Mouse (Mus musculus) cerebellum, adult 18-20 months (tissue): Measurements from ENCODE around the gene Sclt1.
A peak's percentile ranks its signal among the peaks of the same experiment; 100 is the strongest.
"Not testable (repeated sequence)": the region's sequence is repeated elsewhere in the genome, so short reads cannot be mapped to it uniquely, and the experiment has no call there.

Experiments
- DNase-seq, 2 experiments: peaks; one replicate each; pipeline ENCODE4 v3.0.0; 2021

The Sclt1 gene

DNA sequence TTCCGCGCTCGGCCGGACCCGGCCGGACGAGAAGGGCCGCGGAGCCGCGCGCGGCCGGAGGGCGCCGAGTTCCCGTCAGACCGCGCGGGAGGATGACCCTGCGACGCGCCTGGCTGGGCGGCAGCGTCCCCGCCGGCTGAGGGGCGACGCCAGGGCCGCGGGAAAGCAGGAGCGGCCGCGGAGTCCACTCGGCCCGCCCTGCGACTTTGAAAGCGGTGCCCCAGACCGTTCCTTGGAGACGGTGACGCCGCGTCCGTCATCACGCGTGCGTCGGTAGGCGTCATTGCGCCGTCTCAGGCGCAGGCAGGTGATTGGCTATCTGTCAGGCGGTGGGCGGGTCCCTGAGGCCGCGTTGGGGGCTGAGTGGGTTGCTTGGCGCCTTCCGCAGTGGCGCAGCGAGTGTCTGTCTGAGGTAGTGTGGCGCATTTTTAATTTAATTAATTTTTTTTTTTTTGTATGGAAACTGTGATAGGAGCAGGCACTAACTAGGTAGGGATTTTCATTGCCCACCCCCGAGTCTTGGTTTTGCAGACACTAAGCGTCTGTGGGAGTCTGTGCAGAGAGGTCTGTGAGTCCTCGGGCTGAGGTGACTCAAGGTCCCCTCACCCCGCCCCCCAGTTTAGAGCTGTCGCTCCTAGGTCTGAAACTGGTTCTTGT, at the start of gene Sclt1, which contains the start of gene D3Ertd751e:
TSS of gene Sclt1 (minus strand) at position 237 of the 657 bp plus-strand sequence.
TSS of gene D3Ertd751e (plus strand) at position 334 of the 657 bp plus-strand sequence.
- DNase-seq = peak; percentile 98

DNA sequence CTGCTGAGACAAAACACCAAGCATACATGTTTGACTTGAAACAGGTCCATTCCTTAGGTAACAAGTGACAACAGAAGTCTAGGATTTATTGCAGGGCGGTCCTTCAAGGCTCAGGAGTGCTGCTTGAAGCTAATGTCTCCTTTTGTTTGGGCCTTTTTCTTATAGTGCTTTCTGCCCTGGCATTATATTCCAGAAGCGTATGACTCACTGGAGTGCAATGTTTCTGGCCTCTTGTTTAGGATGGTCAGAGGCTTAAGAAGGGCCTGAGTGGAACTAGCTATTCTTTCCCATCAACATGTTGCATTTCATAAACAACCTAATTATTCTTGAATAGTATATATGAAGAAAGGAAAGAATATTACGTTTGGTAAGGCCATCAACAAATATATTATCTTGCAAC, 19.8 kb upstream of the Sclt1 start:
- DNase-seq = no peak

DNA sequence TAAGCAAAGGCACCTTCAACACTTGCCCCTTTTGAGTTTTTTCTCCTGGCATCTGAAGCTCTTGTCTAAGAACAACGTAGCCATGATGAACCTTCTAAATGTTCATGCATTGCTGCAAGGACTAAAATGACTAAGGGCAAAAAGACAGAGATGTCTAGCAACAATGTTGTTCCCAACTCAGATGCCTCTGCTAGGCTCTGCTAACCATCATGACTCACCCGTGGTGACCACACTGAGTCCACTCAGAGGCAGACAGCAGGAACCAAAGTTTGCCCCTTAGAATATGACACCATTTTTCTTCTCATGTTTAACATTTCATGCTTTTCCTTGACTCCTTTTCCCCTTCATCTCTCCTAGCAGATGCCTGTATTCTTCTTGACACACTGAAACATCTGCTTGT, 12.2 kb upstream of the Sclt1 start:
- DNase-seq = no peak

DNA sequence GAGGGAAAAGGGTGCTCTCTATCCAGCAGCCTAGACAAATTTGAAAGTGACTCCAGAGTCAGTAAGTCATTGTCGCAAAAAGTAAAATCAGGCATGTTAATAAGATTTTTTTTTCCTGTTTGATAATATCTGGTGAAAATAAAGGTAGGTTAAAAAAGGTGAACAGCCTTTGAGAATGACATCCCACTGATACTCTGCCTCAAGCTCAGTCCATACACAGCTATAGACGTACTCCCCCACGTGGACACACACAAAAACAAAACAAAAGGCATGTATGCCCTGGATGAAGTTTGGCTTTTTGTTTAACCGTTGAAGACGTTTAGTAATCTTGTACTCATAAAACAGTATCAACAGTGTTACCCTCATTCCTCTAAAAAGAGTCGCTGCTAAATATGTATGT, 1.1 kb upstream of the Sclt1 start:
- peak; percentile 42 to 51 for DNase-seq

DNA sequence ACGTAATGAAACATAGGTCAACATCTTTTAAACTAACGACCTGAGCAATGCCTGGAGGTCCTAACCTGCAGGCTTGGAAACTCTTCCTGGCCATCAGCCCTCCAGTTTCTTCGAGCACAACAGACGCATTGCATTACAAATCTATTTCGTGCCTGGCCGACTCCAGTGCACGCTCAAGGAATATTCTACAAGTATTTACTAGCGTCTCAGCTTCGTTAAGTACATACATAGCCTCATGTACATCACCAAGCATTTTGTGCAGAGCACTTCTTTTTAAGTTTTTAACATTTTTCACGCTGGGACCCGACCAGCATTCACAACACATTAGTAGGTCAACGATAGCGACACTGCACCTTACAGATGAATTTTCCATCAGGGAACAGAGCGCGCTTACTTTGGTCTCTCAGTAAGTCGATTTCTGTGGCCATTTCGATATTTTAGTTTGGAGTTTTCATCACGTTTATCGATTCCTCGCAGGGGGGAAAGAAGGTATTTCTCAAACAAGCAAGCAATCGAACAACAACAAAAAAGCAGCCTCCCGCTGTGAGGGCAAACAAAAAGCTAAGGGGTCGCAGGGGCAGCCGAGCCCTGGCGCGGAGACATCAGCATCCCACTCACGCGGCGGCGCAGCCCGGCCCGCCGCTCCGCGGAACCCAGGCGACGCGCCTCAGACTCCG, 575 bp downstream of the Sclt1 start:
- peak; percentile 17 to 40 for DNase-seq

DNA sequence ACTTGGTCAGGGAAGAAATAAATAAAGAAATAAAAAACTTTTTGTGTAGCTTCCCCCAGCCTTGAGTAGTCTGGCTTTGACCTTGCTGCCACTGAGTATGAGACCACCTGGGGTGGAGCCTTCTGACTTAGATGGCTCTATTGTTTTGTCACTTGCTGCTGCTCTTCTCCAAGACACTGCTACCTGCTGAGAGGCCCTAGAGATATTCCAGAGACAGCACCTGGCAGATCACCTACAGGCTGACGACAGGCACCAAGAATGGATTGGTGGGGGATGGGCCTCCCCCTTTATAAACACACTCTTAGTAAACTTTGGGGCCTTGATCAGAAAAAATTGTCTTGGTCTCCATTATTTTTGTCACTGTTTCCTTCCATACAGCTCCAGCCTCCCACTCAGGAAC, 46.6 kb downstream of the Sclt1 start:
- no peak for DNase-seq

DNA sequence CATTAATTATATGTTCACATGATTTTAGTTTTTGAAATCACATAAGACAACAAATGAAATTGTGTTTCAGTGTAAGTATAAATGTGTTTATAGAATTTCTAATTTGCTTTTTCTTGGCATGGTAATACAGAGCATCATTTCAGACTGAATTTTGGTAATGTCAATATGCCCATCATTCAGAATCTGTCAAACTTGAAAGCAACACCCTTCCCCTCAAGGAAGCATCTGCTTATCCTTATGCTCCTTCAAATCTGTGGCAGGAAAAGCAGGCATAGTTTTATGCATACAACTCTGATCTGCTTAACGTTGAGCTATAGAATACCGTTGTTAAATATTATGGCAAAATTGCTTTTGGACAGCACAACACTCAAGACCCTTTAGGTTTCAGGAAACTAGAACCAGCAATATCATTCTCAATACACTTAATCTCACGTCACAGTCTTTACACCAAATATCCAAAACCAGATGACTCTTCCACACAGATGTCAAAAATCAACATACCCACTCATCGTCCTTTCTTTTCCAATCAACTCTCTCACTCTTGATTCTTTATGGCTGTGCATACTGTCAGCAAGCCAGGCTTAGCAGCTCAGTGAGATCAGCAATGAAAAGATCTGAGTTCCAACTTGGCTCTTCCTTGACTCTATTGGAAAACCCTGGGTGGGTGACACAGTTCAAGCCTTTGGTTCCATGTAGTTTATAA, 49.7 kb downstream of the Sclt1 start:
- no peak for DNase-seq

DNA sequence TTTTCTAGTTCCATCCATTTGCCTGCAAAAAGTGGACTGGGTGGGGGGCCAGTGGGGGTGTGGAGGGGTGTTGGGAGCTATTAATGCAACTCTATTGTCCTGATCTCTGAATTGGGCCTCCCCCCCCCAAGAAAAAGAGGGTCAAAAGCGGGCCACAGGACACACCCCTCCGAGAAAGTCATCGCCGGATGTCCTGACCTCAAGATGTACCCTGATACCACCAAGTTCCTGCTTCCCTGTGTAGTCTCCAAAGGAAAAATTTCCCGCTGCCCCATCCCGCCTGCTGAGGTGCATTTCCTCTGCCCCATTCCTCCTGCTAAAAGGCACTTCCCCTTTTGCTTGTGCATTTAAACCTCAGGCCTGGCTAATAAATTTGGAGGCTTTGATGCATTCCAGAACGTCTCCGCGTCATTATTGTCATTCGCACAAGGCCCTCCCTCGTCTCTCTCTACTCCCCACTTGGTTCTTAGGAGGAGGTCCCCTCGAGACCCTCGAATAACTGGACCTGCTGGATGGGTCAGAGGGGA, 52.1 kb downstream of the Sclt1 start:
- DNase-seq = not testable (repeated sequence)

DNA sequence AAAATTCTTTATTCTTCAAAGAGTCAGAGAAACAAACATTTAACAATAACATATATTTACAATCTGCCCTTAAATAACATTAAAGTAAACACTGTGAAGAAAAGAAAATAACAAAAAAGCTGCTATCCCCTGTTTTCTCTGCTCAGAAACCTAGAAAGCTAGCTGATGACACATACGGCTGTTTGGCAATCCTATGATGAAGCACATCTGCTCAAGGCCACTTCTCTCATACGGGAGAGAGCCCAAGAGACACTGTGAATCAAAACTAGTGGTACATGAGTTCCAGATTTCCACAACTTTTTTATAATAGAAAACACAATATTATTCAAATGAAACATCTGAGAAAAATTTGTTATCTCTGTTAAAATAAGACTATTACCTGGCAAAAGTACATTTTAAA, 55.9 kb downstream of the Sclt1 start:
- DNase-seq = no peak

DNA sequence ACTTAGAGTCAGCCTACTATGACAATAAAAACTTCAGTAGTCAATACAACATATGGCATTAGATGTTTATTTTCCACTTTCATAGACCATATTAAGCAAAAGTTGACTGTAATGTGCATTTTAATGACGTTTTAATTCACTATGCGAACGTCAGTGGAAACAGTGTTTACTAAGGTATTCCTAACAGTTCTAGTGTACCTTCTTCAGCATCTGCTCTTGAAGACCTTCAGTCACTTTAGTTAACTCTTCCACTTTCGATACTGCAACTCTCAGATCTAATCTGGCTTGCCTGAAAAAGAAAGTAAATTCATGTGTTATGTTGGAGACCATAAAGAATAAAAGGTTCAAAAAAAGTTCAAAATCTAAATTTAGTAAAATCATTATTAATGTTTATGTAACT, 60.2 kb downstream of the Sclt1 start:
- DNase-seq = no peak

DNA sequence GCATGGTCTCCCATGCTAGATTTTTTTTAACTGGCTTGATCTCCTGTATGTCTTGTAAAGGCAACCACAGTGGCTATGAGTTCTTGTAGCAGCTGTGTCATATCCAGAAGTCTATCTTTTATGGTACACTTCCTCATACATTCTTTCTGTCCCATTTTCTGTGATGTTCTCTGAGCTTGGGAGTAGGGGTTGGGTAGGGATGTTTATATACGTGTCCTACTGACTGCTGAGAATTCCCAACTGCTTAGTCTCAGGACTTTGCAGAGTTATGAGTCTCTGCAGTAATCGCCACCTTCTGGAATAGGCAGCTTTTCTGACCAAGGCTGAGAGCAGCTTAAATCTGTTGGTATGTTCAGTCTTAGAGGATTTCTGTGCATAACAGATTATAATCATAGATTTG, 65.7 kb downstream of the Sclt1 start:
- no peak for DNase-seq

DNA sequence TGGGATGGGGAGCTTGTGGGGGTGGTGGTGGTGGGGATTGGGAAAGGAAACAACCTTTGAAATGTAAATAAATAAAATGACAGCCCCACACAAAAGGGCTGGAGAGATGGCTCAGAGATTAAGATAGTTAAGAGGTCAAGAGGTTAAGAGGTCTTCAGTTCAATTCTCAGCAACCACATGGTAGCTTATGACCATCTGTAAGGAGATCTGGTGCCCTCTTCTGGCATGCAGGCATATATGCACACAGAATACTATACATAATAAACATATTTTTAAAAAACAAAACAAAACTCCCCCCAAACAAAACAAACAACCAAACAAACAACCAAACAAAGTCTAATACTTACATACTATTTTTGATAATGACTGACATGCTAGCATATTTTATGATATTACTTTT, 67.5 kb downstream of the Sclt1 start:
- DNase-seq = no peak

DNA sequence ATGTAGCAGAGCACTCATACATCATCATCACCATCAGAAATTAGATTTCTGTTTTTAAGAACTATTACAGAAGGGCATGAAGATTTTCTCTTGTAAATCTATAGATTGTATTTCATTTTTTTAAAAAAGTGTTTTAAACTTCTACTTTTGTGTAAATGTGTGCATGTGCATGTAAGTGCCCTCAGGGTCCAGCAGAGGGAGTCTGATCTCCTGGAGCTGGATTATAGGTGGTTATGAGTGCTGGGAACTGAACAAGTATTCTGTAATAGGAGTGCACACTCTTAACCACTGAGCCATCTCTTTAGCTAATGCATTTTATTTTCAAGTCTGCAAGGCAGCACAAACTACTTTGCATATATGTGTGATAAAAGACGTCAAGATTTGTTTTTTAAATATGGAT, 86.7 kb downstream of the Sclt1 start:
- no peak for DNase-seq

DNA sequence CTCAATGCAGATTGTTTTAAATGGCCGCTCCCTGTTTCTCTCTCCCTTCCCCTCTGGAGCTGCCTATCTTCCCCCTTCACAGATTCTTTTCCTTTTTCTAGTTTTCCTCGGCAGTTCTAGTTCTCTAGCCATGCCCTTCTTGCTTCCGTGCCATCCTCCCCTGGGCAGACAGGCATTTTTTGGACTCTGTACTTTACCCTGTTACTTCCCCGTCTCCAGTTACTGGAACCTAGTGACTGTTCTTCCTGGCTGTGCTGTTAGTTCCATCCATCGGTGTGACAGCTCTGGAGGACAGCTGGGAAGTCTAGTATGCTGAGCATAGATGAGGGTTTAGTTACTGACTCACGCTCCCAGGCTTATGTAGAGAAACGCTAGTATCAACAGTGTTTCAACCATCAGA, 121.3 kb downstream of the Sclt1 start:
- DNase-seq = no peak

DNA sequence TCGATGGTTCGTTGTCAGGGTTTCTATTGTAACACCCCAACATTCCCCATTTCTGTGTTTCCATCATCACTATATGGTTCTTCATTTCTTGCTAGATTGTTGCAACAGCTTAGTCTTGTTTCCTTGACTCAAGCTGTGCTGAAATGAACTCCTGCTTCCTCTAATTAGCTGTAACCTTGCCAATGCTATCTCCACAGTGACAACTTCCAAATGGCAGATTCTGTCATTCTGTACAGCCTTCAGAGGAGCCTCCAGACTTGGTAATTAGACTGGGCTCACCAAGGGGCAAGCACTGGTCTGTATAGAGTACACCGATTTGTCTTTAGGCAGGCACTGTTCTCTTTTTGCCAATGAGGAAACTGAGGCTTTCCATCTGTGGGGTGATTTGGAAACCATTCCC, 123.8 kb downstream of the Sclt1 start:
- peak in 1 of 2 experiments; percentile 35 for DNase-seq

DNA sequence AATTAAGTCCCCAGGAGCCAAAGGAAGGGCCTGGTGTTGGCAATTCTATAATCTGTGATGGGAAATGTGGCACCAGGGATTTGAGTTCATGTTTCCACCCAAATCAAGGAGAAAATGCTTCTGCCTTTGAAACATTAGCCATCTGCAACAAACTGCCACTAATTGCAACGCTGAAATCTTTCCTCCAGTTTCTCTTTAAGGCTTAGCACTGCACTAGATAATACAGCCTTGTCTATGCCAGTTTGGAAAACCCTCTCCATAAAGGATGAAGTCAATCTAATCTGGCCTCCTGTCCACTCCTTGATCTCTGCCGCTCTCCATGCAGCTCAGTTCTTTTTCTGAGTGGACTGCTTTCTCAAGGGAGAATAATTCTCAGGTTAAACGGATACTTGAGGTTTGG, 124.3 kb downstream of the Sclt1 start:
- DNase-seq = no peak

DNA sequence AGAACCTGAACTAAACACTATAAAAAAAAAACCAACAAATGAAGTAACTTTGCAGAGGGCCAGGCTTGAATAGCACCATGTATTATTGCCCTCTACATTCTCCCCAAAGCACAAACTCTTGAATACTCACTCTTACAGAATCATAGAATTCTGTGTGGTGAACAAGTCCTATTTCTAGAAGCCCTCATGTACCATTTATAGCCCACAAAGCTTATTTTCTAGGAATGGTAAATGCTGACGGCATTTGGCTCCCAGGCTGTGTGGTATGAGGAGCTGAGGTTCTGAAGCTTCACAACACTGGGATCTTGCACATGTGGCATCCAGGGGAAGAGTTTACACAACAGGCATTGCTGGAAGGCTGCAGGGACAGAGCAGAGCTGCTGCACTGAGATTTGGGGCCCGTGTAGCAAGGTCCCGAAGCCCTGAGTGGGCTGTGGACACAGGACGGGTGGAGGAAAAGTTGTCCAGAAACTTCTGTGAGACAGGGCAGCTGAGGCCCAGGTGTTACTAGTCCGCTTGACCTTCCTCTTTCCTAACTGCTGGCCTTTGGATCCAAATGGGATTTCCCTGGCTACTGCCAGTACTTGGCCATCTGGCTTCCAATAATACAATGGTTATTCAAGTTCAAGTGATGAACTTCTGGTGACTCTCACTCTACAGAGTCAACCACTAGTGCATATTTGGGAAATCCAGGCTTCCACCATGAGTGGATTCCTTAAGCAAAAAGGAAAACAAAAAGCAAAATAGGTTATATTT, 127.9 kb downstream of the Sclt1 start:
- DNase-seq = no peak

DNA sequence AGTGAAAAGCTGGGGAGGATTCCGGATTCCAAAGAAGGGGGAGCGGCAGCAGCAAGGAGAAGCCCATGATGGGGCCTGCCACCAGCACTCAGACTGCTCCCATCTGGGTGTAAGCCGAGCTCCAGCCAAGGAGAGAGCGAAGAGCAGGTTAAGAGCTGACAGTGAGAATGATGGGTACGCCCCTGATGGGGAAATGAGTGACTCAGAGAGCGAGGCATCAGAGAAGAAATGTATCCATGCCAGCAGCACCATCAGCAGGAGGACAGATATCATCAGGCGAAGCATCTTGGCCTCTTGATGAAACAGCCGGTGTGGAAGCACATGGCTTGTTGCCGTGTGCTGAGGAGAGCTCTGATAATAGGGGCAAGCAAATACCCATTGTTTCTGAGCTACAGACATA, 128.6 kb downstream of the Sclt1 start:
- DNase-seq = peak; percentile 51 to 69

DNA sequence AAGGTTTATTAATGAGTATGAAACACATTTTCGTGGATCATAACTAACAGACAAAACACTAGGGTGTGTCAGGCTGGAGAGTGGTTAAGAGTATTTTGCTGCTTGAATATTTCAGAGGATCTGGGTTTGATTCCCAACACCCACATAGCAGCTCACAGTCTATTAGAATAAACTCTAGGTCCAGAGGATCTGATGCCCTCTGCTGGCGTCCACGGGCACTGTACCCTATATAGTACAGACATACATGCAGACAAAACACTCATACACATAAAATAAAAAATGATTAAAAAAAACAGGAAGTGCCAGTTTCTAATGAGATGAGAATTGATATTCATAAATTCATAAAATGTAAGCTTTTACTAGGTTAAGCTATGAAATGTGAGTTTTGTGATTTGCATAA, 130.1 kb downstream of the Sclt1 start:
- DNase-seq = no peak

DNA sequence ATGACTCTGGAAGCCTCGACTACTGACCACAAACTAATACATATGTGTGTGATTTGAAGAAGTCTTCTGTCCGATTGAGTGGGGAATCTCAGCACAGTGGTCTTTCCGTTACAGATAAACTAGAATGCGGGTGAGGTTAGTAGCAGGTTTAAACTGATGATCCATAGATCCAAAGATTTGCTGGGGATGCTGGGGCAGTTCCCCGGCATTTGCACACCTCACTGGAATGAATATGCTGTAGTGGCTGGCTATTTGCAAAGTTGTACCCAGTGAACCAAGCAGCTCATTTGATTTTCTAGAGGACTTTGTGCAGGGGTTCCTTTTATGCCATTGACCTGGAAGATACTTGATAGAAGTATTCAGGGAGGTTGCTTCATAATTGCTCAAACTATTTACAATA, 133.2 kb downstream of the Sclt1 start:
- no peak for DNase-seq

DNA sequence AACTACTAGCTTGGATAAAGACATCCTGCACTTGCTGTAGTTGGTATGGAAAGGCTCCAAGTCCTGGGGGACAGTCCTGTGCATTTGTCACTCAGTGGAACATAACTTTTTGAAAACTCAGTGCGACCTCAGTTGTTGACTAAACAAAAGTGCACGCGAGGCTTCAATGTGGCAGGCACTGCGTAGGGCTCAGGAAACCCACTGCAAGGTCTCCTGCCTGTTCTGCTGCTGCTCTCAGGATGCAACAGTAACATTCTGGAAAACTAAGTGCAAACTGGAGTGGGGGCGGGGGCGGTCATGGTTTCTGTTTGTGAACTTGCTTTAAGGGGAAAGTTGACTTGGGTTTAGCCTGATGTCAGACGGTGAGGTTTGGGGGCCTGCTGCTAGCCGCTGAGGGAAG, 134.8 kb downstream of the Sclt1 start:
- DNase-seq = no peak

DNA sequence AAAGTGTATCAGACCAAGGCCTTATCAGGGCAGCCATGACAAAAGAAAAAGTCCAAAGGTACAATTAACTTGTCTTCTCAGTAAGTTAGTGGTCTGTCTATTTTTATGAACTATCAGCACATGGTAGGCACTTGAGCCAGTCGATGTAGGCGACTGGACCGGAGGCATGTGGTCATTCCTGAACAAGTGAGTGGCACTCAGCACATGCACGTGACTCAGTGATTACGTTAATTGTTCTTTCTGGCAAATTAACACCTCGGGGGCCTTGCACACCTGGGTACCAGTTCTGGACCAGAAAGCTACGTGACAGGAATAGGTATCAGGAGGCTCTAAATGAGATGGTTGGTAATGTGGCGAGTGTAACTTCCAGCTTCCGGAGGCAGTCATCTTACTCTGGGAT, 135.3 kb downstream of the Sclt1 start:
- no peak for DNase-seq

DNA sequence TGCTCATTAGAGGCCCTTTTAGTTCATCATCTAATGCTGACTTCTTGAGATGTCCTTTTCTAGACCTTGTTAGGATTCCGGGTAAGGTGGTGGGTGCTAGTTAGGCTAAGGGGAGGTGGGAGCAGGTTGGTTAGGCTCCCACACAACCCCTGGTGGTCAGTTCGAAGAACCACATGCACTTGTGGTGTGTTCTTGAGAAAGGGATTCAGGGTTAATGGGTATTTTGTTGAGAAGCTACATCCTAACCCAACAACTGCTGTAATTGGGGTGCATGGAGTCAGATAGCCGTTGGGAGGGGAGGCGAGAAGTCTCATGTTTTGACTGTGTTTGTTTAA, 136.0 kb downstream of the Sclt1 start:
- DNase-seq = no peak
